Mouse (Mus musculus): ENCODE measurements around the gene RPS10-NUDT3.
A peak's percentile ranks its signal among the peaks of the same experiment; 100 is the strongest.

Gene RPS10-NUDT3

GRCm38 (mm10) chr17:27554062-27554960 lies 80.7 kb downstream of the RPS10-NUDT3 start:
- no peak for DNase-seq (ENCODE audit: low read depth, low spot score)

- peak; percentile 45 for DNase-seq (ENCODE audit: low read depth, low spot score)
Measured at GRCm38 (mm10) chr17:27552215-27553201, 82.5 kb downstream of the RPS10-NUDT3 start.

GRCm38 (mm10) chr17:27551393-27551940 lies 83.6 kb downstream of the RPS10-NUDT3 start:
- no peak for DNase-seq (ENCODE audit: low read depth, low spot score)

- no peak for DNase-seq (ENCODE audit: low read depth, low spot score)
Measured at GRCm38 (mm10) chr17:27549234-27549633, 85.8 kb downstream of the RPS10-NUDT3 start.

- peak; percentile 97 for DNase-seq (ENCODE audit: low read depth, low spot score)
Measured at GRCm38 (mm10) chr17:27547253-27547868, 87.7 kb downstream of the RPS10-NUDT3 start.

- DNase-seq (ENCODE audit: low read depth, low spot score): peak; percentile 60
Measured at GRCm38 (mm10) chr17:27546574-27547085, 88.4 kb downstream of the RPS10-NUDT3 start.

GRCm38 (mm10) chr17:27545991-27546390 lies 89.0 kb downstream of the RPS10-NUDT3 start:
- DNase-seq (ENCODE audit: low read depth, low spot score): no peak

- DNase-seq (ENCODE audit: low read depth, low spot score): no peak
Measured at GRCm38 (mm10) chr17:27544551-27544950, 90.5 kb downstream of the RPS10-NUDT3 start.

GRCm38 (mm10) chr17:27541984-27542383 lies 93.0 kb downstream of the RPS10-NUDT3 start:
- no peak for DNase-seq (ENCODE audit: low read depth, low spot score)

GRCm38 (mm10) chr17:27541261-27541660 lies 93.8 kb downstream of the RPS10-NUDT3 start:
- no peak for DNase-seq (ENCODE audit: low read depth, low spot score)

GRCm38 (mm10) chr17:27534718-27535117 lies 100.3 kb downstream of the RPS10-NUDT3 start:
- peak; percentile 90 for DNase-seq (ENCODE audit: low read depth, low spot score)

- DNase-seq (ENCODE audit: low read depth, low spot score): no peak
Measured at GRCm38 (mm10) chr17:27533354-27533753, 101.7 kb downstream of the RPS10-NUDT3 start.

GRCm38 (mm10) chr17:27532095-27532494 lies 102.9 kb downstream of the RPS10-NUDT3 start:
- peak; percentile 29 for DNase-seq (ENCODE audit: low read depth, low spot score)
